Mouse (Mus musculus) layer of hippocampus, adult 8-10 months (tissue): Measurements from ENCODE around the gene Igfbp5. TPM values are rescaled to one million over a fixed set of nuclear protein-coding genes. Genes with fewer than 3 reads are reported as not detected.

Source experiments
- DNase-seq, 2 experiments: peaks; one replicate each; pipeline ENCODE4 v3.0.0; 2022; ENCODE audit warnings: low spot score in 2 of 2
- total RNA-seq, 4 experiments: library from RNA; stranded (reverse); gene quantifications; 2 replicates each; pipeline ENCODE4 v1.2.4; 2022

Igfbp5 gene
- total RNA-seq, 4 experiments from 2014 or later: 81.6 to 154 (median 113) TPM

GRCm38 (mm10) chr1:72811061-72811460, 63.6 kb downstream of the Igfbp5 start:
- DNase-seq: no peak

- DNase-seq: peak; percentile 24 to 39
Observed at GRCm38 (mm10) chr1:72809951-72810675, 64.6 kb downstream of the Igfbp5 start.

- DNase-seq: no peak
Observed at GRCm38 (mm10) chr1:72809304-72809703, 65.4 kb downstream of the Igfbp5 start.

Other genes with a start within 250 kb of the Igfbp5 start
- gene Ankar, start 174.3 kb downstream of the Igfbp5 start, total RNA-seq: not detected
- 100 to 1,000 TPM; 603 to 734 (median 658) TPM for gene Rpl37a, start 163.6 kb downstream of the Igfbp5 start, total RNA-seq
- gene Igfbp2, start 50.4 kb downstream of the Igfbp5 start, total RNA-seq: 10 to 100 TPM; 36.7 to 56.7 (median 47.3) TPM
- not detected for gene Tnp1, start 141.0 kb upstream of the Igfbp5 start, total RNA-seq